In the genomic region with DNA sequence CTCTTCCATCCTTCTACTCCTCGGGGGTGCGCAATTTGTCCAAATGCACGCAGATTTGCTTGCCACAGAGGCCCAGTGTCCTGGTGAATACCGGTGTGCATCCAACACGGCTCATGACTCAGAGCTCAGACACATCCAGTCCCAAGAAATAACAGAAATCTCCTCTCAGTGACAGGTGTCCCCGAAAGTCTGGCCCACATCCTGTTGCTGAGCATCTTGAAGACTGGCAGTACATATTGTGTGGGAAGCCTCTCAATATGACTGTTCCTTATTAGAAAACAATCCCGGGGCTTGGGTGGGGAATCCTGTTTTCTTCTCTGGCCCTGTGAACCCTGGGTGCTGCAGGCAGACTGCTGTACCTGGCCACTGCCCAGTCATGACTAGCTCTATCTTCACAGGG, we compare ENCODE assay signal across 19 mouse cellular contexts. TPM values are rescaled to one million over a fixed set of nuclear protein-coding genes. Genes with fewer than 3 reads are reported as not detected.
A peak's percentile ranks its signal among the peaks of the same experiment; 100 is the strongest.
DNase-seq lines count a peak whose midpoint lies in the region.
"Had no signal": no experiment of that assay in that cellular context is flagged by ENCODE, and none has a peak within 500 bp of the region (broad histone marks: within the 10 kb centered on the region; RNA-seq: fewer than 3 reads in every experiment).

No protein-coding gene starts in this region.

- peak; percentile 51 to 60 for DNase-seq in layer of hippocampus, adult 18-20 months (ENCODE audit: low spot score in 2 of 2)
- DNase-seq in layer of hippocampus, adult 11-12 months (ENCODE audit: low spot score): no peak
- peak; percentile 69 for DNase-seq in CD4-positive, CD25-positive, alpha-beta regulatory T cell, adult 2 months (ENCODE audit: low read depth, low spot score)
- peak; percentile 56 for DNase-seq in induced T-regulatory cell, adult 2 months (ENCODE audit: low read depth)
- DNase-seq in layer of hippocampus, postnatal 36 days: peak; percentile 45
- no peak for DNase-seq in cerebellum, adult 9-10 months
- no peak for DNase-seq in MN1 (ENCODE audit: low spot score)
- DNase-seq: adrenal gland, postnatal 25 days; cerebellum, adult 18-20 months; cerebellum, postnatal 14 days; gastrocnemius, postnatal 10 days; heart, postnatal 10 days; kidney, adult 9 months; lung, embryonic 14.5 days; lung, postnatal 14 days; midbrain, embryonic 14.5 days; right cerebral cortex, postnatal 14 days had no signal

RNA-seq across cellular contexts. Expression of a gene that starts 24.9 kb away (rescaled TPM):
- total RNA-seq in layer of hippocampus, adult 18-20 months (2021): 10 to 100 TPM; 69.2 to 78.2 TPM
- total RNA-seq in layer of hippocampus, postnatal 36 days (2021): 10 to 100 TPM; 68.2 to 69.0 TPM

RNA-seq across cellular contexts. Expression of a gene that starts 26.6 kb away (rescaled TPM):
- 1 to 10 TPM; 3.6 to 4.5 TPM for total RNA-seq in layer of hippocampus, adult 18-20 months (2021)
- total RNA-seq in layer of hippocampus, postnatal 36 days (2021): 1 to 10 TPM; 3.6 TPM

RNA-seq across cellular contexts. Expression of a gene that starts 41.0 kb away (rescaled TPM):
- total RNA-seq in layer of hippocampus, adult 18-20 months (2021): 10 to 100 TPM; 37.6 to 40.5 TPM
- 10 to 100 TPM; 35.1 to 37.4 TPM for total RNA-seq in layer of hippocampus, postnatal 36 days (2021)

RNA-seq across cellular contexts. Expression of a gene that starts 49.3 kb away (rescaled TPM):
- 100 to 1,000 TPM; 144 to 147 TPM for total RNA-seq in layer of hippocampus, adult 18-20 months (2021)
- total RNA-seq in layer of hippocampus, postnatal 36 days (2021): 100 to 1,000 TPM; 127 TPM

RNA-seq across cellular contexts. Expression of a gene that starts 49.4 kb away (rescaled TPM):
- total RNA-seq in layer of hippocampus, adult 18-20 months (2021): 10 to 100 TPM; 31.6 to 32.6 TPM
- 10 to 100 TPM; 17.2 to 29.6 TPM for total RNA-seq in layer of hippocampus, postnatal 36 days (2021)
- total RNA-seq: hindbrain, postnatal 0 days; liver, adult 2 months had no signal

Comparison
In these comparisons a context has a peak if more than half of its experiments do, and no peak if none do; other contexts are left out.
1. DNase-seq: peak in layer of hippocampus, adult 18-20 months (2 of 2), CD4-positive, CD25-positive, alpha-beta regulatory T cell, adult 2 months (single experiment), induced T-regulatory cell, adult 2 months (single experiment) and layer of hippocampus, postnatal 36 days (2 of 2); none in layer of hippocampus, adult 11-12 months (single experiment), cerebellum, adult 9-10 months (single experiment) and MN1 (single experiment).